Mouse (Mus musculus) stomach, embryonic 15.5 days (tissue): Measurements from ENCODE around the gene Insl5. TPM values are rescaled to one million over a fixed set of nuclear protein-coding genes. Genes with fewer than 3 reads are reported as not detected.

Experiments used
- ATAC-seq: fragments of 200-750 bp; cut with Nextera tagmentation; 2 replicates; pipeline ENCODE4 v1.8.0; 2017; ENCODE audit warnings: low read depth, moderate number of reproducible peaks, moderate TSS enrichment; ENCODE audit not compliant: insufficient read depth, low FRiP score
- H3K27ac ChIP-seq: fragments of 300-500 bp; sonication (generic); 2 replicates; pipeline ENCODE4 v1.5.1; 2015; ENCODE audit warnings: mild to moderate bottlenecking, inconsistent platforms
- H3K27me3 ChIP-seq: fragments of 300-500 bp; sonication (generic); replicated peaks from 2 replicates; pipeline ENCODE4 v1.6.1; 2015; ENCODE audit warnings: inconsistent platforms
- H3K36me3 ChIP-seq: fragments of 300-500 bp; sonication (generic); 2 replicates; pipeline ENCODE4 v1.6.1; 2015; ENCODE audit warnings: inconsistent platforms
- H3K4me1 ChIP-seq: fragments of 300-500 bp; sonication (generic); 2 replicates; pipeline ENCODE4 v1.6.1; 2015; ENCODE audit warnings: inconsistent platforms
- H3K4me2 ChIP-seq: fragments of 300-500 bp; sonication (generic); 2 replicates; pipeline ENCODE4 v1.6.1; 2015; ENCODE audit warnings: mild to moderate bottlenecking, inconsistent platforms
- H3K4me3 ChIP-seq: fragments of 300-500 bp; sonication (generic); replicated peaks from 2 replicates; pipeline ENCODE4 v1.5.1; 2015; ENCODE audit warnings: inconsistent platforms
- H3K9ac ChIP-seq: fragments of 300-500 bp; sonication (generic); 2 replicates; pipeline ENCODE4 v1.6.1; 2015; ENCODE audit warnings: inconsistent platforms
- H3K9me3 ChIP-seq: fragments of 300-500 bp; sonication (generic); 2 replicates; pipeline ENCODE4 v1.6.1; 2016; ENCODE audit warnings: inconsistent platforms
- WGBS: fragments of 180-500 bp; shearing (Covaris S2); methylation state at CpG from one replicate; pipeline ENCODE4 v1.1.7; 2015; 5-methylcytosine and 5-hydroxymethylcytosine counted together
- polyA plus RNA-seq: library from polyadenylated mRNA; unstranded; fragments of >200 nt; fragmentation: Nextera tagmentation; extraction: Ambion mirVana; gene quantifications from 2 replicates; pipeline ENCODE4 v1.2.1, GENCODE M21; 2015

Gene Insl5
- polyA plus RNA-seq, 1 experiment from 2014 or later: not detected

DNA sequence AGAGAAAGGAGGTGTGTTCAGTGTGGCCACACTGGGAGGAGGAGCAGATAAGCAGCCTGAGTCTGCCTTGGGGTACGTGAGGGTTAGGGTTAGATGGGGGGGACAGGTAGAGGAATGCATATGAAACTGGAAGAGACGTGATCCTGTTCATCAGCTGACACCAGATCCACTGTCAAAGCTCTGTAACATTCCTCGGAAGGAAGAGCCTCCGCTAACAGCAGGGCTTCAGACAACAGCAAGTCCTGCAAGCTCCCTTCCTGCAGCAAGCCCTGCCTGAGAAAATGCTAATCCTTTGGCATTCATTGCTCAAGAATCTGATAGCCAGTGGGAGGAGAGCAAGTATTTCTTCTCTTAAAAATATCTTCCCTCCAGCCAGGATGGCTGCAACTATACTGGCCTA, 13.2 kb downstream of the Insl5 start:
- H3K4me2 ChIP-seq: no peak overlapping the region
- no peaks in the 10 kb centered on the region for H3K9me3 ChIP-seq
- no peak overlapping the region for H3K27ac ChIP-seq
- no peak overlapping the region for H3K4me3 ChIP-seq
- no peaks in the 10 kb centered on the region for H3K27me3 ChIP-seq
- 17% methylated on average over 4 of the region's 4 CpGs for WGBS
- no peak overlapping the region for H3K9ac ChIP-seq
- no peaks in the 10 kb centered on the region for H3K36me3 ChIP-seq
- 0 out of 2 replicates have a peak, but pooled peaks cover 3% of the 10 kb centered on the region for H3K4me1 ChIP-seq
- ATAC-seq: no peak

DNA sequence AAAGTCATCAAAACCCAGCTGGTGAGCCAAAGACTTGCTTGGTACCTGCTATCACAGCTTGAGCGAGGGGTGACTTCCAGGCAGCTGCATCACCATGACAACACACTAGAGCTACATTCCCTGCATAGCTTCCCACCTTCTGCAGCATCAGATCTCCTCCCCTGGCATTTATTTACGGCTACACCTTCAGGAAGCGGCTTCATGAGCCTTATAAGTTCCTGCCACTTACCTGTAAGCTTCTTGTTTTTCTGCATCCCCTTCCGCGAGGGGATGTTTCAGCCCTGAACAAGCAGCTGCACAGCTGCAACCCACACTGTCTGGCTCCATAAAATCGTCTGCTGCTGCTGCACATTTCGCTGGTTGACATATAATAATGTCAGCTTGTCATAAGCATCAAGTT, 14.8 kb downstream of the Insl5 start:
- Histone ChIP-seq H3K9ac (no peak overlapping the region), H3K4me3 (no peak overlapping the region), H3K4me1 (0 out of 2 replicates have a peak, but pooled peaks cover 3% of the 10 kb centered on the region), H3K9me3 (no peaks in the 10 kb centered on the region), H3K27ac (no peak overlapping the region), H3K27me3 (no peaks in the 10 kb centered on the region), H3K36me3 (no peaks in the 10 kb centered on the region), H3K4me2 (no peak overlapping the region)
- 34% methylated on average over 7 of the region's 7 CpGs for WGBS
- ATAC-seq: no peak

DNA sequence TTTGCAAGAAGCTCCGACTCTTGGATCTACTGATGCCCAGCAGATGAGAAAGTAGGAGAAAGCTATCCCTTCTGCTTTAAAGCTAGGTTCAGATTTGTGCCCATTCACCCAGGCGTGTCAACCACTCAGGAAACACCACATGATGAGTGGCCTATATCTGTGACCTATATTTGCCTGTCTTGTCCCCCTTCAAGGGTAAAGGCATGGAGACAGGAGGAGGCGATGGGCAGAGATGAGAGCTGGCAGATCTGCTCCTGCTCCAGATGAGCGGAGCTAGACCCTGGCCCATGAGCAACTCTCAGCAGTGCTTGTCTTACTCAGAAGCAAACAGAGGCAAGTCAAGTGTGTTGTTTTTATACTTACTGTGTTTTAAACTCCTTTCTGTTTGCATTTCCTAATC, 15.9 kb downstream of the Insl5 start:
- WGBS: 88% methylated on average over 4 of the region's 4 CpGs
- H3K27me3 ChIP-seq: no peaks in the 10 kb centered on the region
- 0 out of 2 replicates have a peak, but pooled peaks cover 3% of the 10 kb centered on the region for H3K4me1 ChIP-seq
- H3K27ac ChIP-seq: no peak overlapping the region
- no peak overlapping the region for H3K4me2 ChIP-seq
- H3K4me3 ChIP-seq: no peak overlapping the region
- no peak for ATAC-seq
- no peaks in the 10 kb centered on the region for H3K9me3 ChIP-seq
- no peak overlapping the region for H3K9ac ChIP-seq
- H3K36me3 ChIP-seq: no peaks in the 10 kb centered on the region

DNA sequence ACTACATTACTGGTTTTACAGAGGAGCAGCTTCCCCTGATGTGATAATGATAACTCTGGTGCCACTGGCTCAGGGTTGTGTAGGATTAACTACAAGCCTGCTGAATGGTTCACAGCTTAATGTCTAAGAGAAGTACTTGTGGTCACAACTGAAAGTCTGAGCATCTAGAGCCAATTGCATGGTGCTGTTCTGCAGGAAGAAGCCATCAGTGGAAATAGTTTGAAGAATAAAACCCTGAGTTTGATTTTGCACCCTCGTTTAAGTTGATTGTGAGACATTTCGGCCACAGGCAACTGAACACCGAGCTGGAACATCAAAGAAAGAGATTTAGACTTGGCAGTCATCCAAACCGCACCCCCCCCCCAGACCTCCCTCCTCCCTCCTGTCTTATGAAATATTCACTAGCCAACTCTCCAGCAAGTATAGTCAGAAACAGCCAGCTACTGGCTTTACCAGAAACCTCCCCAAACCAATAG, 19.7 kb downstream of the Insl5 start:
- Histone ChIP-seq H3K36me3 (no peaks in the 10 kb centered on the region), H3K9ac (no peak overlapping the region), H3K27me3 (no peaks in the 10 kb centered on the region), H3K27ac (no peak overlapping the region), H3K4me2 (no peak overlapping the region), H3K9me3 (no peaks in the 10 kb centered on the region), H3K4me3 (no peak overlapping the region), H3K4me1 (no peaks in the 10 kb centered on the region)
- ATAC-seq: no peak
- 22% methylated on average over 4 of the region's 4 CpGs for WGBS

DNA sequence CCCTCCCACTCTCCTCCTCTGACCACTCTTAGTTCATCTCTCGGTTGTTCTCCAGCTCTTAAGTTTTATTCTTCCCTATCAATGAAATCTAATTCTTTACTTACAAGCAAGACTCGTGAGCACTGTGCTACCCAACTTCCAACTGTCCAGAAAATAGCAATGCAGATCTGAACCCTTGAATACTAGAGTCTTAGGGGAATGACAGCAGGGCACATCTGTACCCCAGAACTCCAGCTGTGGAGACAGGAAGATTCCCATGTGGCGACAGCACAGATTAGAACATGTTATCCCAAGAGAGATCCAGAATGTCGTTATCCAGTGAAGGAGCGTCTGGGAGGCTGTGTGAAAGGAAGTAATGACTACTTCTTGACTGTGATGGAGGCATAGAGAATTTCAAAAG, 20.4 kb downstream of the Insl5 start:
- no peak overlapping the region for H3K9ac ChIP-seq
- no peak overlapping the region for H3K4me2 ChIP-seq
- no peak for ATAC-seq
- H3K27ac ChIP-seq: no peak overlapping the region
- H3K27me3 ChIP-seq: no peaks in the 10 kb centered on the region
- no peak overlapping the region for H3K4me3 ChIP-seq
- no peaks in the 10 kb centered on the region for H3K36me3 ChIP-seq
- H3K9me3 ChIP-seq: no peaks in the 10 kb centered on the region
- H3K4me1 ChIP-seq: no peaks in the 10 kb centered on the region
- 79% methylated on average over 5 of the region's 5 CpGs for WGBS

DNA sequence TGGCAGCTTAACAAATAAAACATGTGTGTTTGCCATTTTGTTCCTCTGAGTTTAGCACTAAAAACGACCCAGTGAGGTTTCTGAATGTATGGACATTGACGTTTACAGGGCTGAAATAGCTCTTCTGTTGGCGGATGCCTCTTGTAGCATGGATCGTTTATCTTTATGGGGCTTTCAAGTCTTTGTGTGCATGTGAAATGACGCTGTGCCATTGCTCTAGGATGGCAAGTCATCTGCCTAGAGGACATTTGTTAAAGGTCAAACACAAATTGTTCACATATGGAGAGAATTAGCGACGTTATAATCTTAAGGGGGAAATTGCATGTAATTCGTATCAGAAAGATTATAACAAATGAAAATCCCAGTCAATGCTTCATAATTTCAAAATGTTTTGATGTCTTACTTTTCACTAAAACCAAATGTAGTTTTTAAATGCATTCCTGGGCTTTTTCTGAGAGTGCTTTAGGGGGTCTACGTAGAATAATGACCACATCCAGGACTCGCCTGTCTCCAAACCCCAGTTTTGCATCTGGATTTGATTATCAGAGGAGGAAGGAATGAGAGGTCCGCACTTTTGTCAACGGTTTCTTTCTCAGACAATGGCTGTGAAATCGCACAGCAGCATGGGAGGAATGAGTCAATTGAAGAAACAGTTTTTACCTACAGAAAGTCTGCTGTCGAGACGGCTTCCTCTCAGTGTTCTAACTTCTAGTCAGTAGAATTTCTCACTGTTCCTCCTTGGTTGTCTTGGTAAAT, 21.3 kb downstream of the Insl5 start:
- WGBS: 64% methylated on average over 15 of the region's 15 CpGs
- no peak for ATAC-seq

DNA sequence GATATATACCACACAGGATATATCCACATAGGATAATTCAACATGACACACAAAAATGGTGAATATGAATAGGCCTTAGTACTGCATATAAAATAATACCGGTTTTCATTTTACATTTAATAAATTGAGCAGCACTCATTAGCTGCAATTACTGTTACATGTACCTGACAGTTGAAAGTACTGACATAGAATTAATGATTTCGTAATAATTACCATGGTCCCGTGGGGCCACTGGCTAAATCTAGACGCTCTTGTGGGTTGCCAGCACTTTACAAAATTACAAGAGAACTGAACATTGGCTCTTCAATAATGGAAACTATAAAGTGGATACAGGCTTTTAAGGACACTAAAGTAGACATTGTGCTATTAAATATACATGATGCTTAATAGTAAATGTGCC, 22.0 kb downstream of the Insl5 start:
- no peaks in the 10 kb centered on the region for H3K36me3 ChIP-seq
- H3K4me2 ChIP-seq: no peak overlapping the region
- H3K27me3 ChIP-seq: no peaks in the 10 kb centered on the region
- 87% methylated on average over 4 of the region's 4 CpGs for WGBS
- no peak for ATAC-seq
- no peak overlapping the region for H3K27ac ChIP-seq
- no peaks in the 10 kb centered on the region for H3K4me1 ChIP-seq
- H3K9me3 ChIP-seq: no peaks in the 10 kb centered on the region
- no peak overlapping the region for H3K9ac ChIP-seq
- H3K4me3 ChIP-seq: no peak overlapping the region

More for the DNA sequence above, 21.3 kb downstream of the Insl5 start:
- no peak overlapping the region for H3K4me3 ChIP-seq
- H3K27me3 ChIP-seq: no peaks in the 10 kb centered on the region
- no peak overlapping the region for H3K9ac ChIP-seq
- no peaks in the 10 kb centered on the region for H3K9me3 ChIP-seq
- H3K27ac ChIP-seq: no peak overlapping the region
- no peaks in the 10 kb centered on the region for H3K36me3 ChIP-seq
- no peak overlapping the region for H3K4me2 ChIP-seq
- H3K4me1 ChIP-seq: no peaks in the 10 kb centered on the region

DNA sequence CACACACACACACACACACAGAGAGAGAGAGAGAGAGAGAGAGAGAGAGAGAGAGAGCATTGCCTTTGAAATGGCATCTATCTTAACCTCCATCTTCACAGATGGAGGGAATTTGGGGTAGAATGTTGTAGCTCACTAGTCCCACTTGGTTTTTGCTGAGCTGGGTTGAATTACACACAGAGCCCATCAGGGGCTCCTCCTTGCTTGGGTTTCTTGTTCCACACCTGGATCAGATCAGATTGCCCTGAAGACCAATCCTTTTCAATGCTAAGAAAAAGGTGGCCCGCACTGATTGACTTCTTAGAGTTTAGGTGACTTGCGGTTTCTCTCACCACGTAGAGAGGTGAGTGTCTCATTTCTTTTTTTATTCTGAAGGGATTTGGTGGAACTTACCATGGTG, 35.0 kb downstream of the Insl5 start:
- H3K4me2 ChIP-seq: no peak overlapping the region
- H3K36me3 ChIP-seq: no peaks in the 10 kb centered on the region
- no peak overlapping the region for H3K9ac ChIP-seq
- no peaks in the 10 kb centered on the region for H3K27me3 ChIP-seq
- H3K4me3 ChIP-seq: no peak overlapping the region
- H3K27ac ChIP-seq: no peak overlapping the region
- H3K4me1 ChIP-seq: no peaks in the 10 kb centered on the region
- 79% methylated on average over 3 of the region's 3 CpGs for WGBS
- no peak for ATAC-seq
- H3K9me3 ChIP-seq: no peaks in the 10 kb centered on the region

DNA sequence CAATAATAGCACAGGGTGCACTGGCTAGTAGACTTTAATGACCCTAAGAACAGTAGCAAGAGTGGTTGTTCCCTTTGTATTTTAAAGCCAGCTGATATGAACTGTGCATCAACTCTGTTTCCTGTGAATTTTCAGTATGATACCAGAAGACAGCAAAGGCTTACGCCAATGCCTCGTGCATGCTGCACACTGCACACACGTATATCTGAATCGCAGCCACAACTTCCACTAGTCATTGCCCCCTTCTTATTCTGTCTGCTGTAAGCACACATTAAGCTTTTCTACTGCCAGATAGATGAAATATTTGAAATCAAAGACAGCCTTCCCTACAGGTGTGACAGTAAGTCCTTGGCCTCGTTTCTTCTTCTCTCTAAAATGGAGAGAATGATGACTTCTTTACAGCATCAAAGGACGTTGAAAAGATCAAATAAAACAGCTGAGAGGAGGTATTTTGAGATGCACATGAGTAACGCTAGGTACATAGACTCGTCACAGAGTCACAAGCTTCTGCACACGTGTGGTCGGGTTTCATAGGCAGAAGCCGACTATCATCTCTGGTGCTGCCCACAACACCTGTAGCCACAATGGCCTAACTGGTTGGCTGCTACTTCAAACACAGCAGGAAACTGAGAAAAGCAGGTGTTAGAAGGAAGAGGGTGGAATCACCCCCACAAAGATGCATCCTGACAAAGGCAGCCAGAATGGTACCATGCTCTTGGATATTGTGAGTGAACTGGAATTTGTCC, 35.9 kb downstream of the Insl5 start:
- ATAC-seq: no peak
- WGBS: 74% methylated on average over 11 of the region's 11 CpGs
- no peaks in the 10 kb centered on the region for H3K27me3 ChIP-seq
- no peak overlapping the region for H3K27ac ChIP-seq
- H3K9me3 ChIP-seq: no peaks in the 10 kb centered on the region
- no peaks in the 10 kb centered on the region for H3K4me1 ChIP-seq
- H3K4me2 ChIP-seq: no peak overlapping the region
- H3K9ac ChIP-seq: no peak overlapping the region
- no peaks in the 10 kb centered on the region for H3K36me3 ChIP-seq
- H3K4me3 ChIP-seq: no peak overlapping the region

DNA sequence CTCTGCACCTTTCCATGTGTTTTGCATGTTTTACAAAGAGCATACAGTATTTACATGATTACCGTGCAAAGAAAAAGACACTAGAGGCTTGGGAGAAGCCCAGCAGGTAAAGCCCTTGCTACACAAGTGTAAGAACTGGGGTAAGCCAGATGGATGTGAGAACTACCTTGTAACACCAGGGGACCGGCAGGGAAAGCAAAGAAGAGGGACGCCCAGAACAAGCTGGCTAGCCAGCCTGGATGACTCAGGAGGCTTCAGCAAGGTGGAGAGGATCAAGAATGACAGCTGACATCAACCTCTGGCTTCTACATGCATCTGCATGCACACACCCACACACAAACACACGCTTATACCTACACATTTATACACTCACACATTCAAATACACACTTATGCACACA, 36.6 kb downstream of the Insl5 start:
- H3K4me1 ChIP-seq: no peaks in the 10 kb centered on the region
- no peak overlapping the region for H3K27ac ChIP-seq
- no peaks in the 10 kb centered on the region for H3K27me3 ChIP-seq
- no peaks in the 10 kb centered on the region for H3K36me3 ChIP-seq
- WGBS: 62% methylated on average over 4 of the region's 4 CpGs
- H3K4me2 ChIP-seq: no peak overlapping the region
- no peaks in the 10 kb centered on the region for H3K9me3 ChIP-seq
- ATAC-seq: no peak
- no peak overlapping the region for H3K4me3 ChIP-seq
- H3K9ac ChIP-seq: no peak overlapping the region

DNA sequence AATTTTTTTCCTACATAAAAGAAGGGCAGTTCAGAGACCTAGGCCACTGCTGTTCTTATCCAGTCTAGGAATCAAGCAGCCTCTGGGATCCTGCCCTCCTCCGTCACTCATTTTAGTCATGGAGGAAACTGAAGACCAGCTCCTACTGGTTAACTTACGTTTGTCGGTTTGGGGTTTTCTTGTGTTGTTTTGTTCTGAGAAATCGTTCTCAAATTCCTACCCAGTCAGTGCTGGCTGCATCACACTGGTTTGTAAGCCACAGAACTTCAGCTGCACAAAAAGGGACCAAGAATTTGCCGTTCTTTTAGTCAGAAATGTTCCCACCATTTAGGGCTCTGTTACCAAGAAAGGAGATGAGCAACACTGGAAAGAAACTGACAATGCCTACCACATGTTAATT, 37.3 kb downstream of the Insl5 start:
- H3K4me1 ChIP-seq: no peaks in the 10 kb centered on the region
- no peak overlapping the region for H3K9ac ChIP-seq
- no peak for ATAC-seq
- H3K36me3 ChIP-seq: no peaks in the 10 kb centered on the region
- no peak overlapping the region for H3K4me2 ChIP-seq
- H3K27ac ChIP-seq: no peak overlapping the region
- H3K27me3 ChIP-seq: no peaks in the 10 kb centered on the region
- H3K4me3 ChIP-seq: no peak overlapping the region
- 73% methylated on average over 5 of the region's 5 CpGs for WGBS
- no peaks in the 10 kb centered on the region for H3K9me3 ChIP-seq

DNA sequence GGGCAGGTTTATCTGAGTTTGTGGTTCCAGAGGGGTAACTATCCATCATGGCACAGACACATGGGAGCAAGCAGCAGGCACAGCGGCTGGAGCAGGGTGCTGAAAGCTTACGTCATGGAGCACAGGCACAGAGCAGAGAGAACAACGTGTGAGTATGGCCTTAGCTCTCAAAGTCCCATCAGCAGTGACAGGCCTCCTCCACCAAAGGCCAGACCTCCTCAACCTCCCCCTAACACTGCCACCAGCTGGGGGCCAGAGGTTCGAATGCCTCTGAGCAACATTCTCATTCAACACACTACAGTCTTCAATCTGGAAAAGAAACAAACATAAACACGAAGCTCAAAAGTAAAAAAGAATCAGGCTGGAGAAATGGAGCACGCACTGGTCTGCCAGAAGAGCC, 38.1 kb downstream of the Insl5 start:
- Histone ChIP-seq H3K4me3 (no peak overlapping the region), H3K9me3 (no peaks in the 10 kb centered on the region), H3K36me3 (no peaks in the 10 kb centered on the region), H3K27ac (no peak overlapping the region), H3K27me3 (no peaks in the 10 kb centered on the region), H3K4me2 (no peak overlapping the region), H3K4me1 (no peaks in the 10 kb centered on the region), H3K9ac (no peak overlapping the region)
- ATAC-seq: no peak
- 71% methylated on average over 6 of the region's 6 CpGs for WGBS
